18 mouse cellular contexts compared by ENCODE assay signal in genomic region chr3:68385544-68385943, GRCm38 (mm10).
"Had no signal": no experiment of that assay in that cellular context is flagged by ENCODE, and none has a peak within 500 bp of the region (broad histone marks: within the 10 kb centered on the region; RNA-seq: fewer than 3 reads in every experiment).

No protein-coding gene starts in this region.

- ATAC-seq: liver, embryonic 12.5 days had no signal

- H3K4me3 ChIP-seq: liver, embryonic 12.5 days; midbrain, embryonic 10.5 days; midbrain, embryonic 12.5 days; myocyte; neural tube, embryonic 12.5 days; stomach, embryonic 15.5 days had no signal

- DNase-seq: lung, adult 18-20 months; lung, embryonic 14.5 days; lung, postnatal 10 days; lung, postnatal 4 days; midbrain, embryonic 14.5 days; right cerebral cortex, adult 18-20 months; right cerebral cortex, postnatal 25 days; thymus, adult 2 months; thymus, postnatal 25 days; thymus, postnatal 4 days had no signal

- H3K4me1 ChIP-seq: liver, embryonic 12.5 days; midbrain, embryonic 12.5 days; neural tube, embryonic 12.5 days; stomach, embryonic 15.5 days had no signal

- H3K4me2 ChIP-seq: liver, embryonic 12.5 days; lung, embryonic 14.5 days; midbrain, embryonic 12.5 days; neural tube, embryonic 12.5 days; stomach, embryonic 15.5 days had no signal

- H3K27me3 ChIP-seq: liver, embryonic 12.5 days; midbrain, embryonic 12.5 days; neural tube, embryonic 12.5 days; stomach, embryonic 15.5 days had no signal

- H3K36me3 ChIP-seq: liver, embryonic 12.5 days; midbrain, embryonic 10.5 days; midbrain, embryonic 12.5 days; neural tube, embryonic 12.5 days; stomach, embryonic 15.5 days had no signal

- H3K9ac ChIP-seq: liver, embryonic 12.5 days; liver, embryonic 14.5 days; lung, embryonic 14.5 days; midbrain, embryonic 12.5 days; neural tube, embryonic 12.5 days; stomach, embryonic 15.5 days had no signal

- H3K27ac ChIP-seq: liver, embryonic 12.5 days; liver, embryonic 14.5 days; midbrain, embryonic 10.5 days; midbrain, embryonic 12.5 days; neural tube, embryonic 12.5 days; stomach, embryonic 15.5 days; stomach, postnatal 0 days had no signal

- H3K9me3 ChIP-seq: liver, embryonic 12.5 days; midbrain, embryonic 10.5 days; midbrain, embryonic 12.5 days; neural tube, embryonic 12.5 days; stomach, embryonic 15.5 days had no signal
